Mouse (Mus musculus): ENCODE results near the gene Lrrc29.

DNA sequence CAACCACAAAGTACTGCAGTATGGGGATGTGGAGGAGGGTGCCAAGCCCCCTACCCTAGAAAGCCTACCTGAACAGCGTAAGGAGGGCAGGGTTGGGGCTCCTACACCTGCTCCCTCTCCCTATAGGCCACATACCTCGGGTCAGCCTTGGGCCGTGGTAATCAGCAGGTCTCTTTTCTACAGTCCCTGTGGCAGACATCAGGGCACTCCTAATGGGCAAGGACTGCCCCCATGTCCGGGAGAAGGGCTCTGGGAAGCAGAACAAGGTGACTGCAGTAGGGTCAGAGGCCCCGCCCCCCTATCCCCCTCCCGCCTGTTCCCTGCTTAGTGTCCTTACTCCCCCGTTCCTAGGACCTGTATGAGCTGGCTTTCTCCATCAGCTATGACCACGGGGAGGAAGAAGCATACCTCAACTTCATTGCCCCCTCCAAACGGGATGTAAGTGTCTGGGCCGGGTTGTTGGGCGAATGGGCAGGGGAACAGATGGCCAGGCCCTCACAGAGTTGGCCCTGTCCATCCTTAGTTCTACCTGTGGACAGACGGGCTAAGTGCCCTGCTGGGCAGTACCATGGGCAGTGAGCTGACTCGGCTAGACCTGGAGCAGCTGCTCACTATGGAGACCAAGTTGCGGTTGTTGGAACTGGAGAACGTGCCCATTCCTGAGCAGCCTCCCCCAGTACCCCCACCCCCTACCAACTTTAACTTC is 16.8 kb downstream of the Lrrc29 start:
- TF ChIP-seq CTCF (IDR thresholded peaks at IDR 0.05; ENCODE audit: low read depth, low read length) (no peak), POLR2A (IDR thresholded peaks at IDR 0.05; ENCODE audit: insufficient read depth, low read length) (no peak)

Data from ES-Bruce4 (cell line).